Mouse (Mus musculus) forebrain, embryonic 15.5 days (tissue): ENCODE measurements at regions not wholly inside any gene's neighbourhood (a gene's known extent, or its start where the extent isn't known, plus 50 kb on each side); places are given as distances from the start of the nearest gene placed in this dataset.

Source experiments
- ATAC-seq: fragments of 200-750 bp; cut with Nextera tagmentation; replicated peaks from 2 replicates; pipeline ENCODE4 v1.8.0; 2017; ENCODE audit warnings: mild to moderate bottlenecking, moderate TSS enrichment, moderate library complexity
- H3K27ac ChIP-seq: fragments of 300-500 bp; sonication (generic); replicated peaks from 2 replicates; pipeline ENCODE4 v1.5.1; 2015; ENCODE audit warnings: mild to moderate bottlenecking, inconsistent platforms
- H3K27me3 ChIP-seq: fragments of 300-500 bp; sonication (generic); 2 replicates; pipeline ENCODE4 v1.6.1; 2015; ENCODE audit warnings: inconsistent platforms
- H3K36me3 ChIP-seq: fragments of 300-500 bp; sonication (generic); 2 replicates; pipeline ENCODE4 v1.6.1; 2015; ENCODE audit warnings: mild to moderate bottlenecking, inconsistent platforms
- H3K4me1 ChIP-seq: fragments of 300-500 bp; sonication (generic); 2 replicates; pipeline ENCODE4 v1.6.1; 2015; ENCODE audit warnings: inconsistent platforms
- H3K4me2 ChIP-seq: fragments of 300-500 bp; sonication (generic); replicated peaks from 2 replicates; pipeline ENCODE4 v1.6.1; 2015; ENCODE audit warnings: mild to moderate bottlenecking, inconsistent platforms
- H3K4me3 ChIP-seq: fragments of 300-500 bp; sonication (generic); 2 replicates; pipeline ENCODE4 v1.5.1; 2015; ENCODE audit warnings: mild to moderate bottlenecking, inconsistent platforms
- H3K9ac ChIP-seq: fragments of 300-500 bp; sonication (generic); replicated peaks from 2 replicates; pipeline ENCODE4 v1.6.1; 2015; ENCODE audit warnings: mild to moderate bottlenecking, inconsistent platforms
- H3K9me3 ChIP-seq: fragments of 300-500 bp; sonication (generic); 2 replicates; pipeline ENCODE4 v1.6.1; 2016; ENCODE audit warnings: inconsistent platforms
- WGBS: fragments of 180-500 bp; shearing (Covaris S2); methylation state at CpG from one replicate; pipeline ENCODE4 v1.1.7; 2015; ENCODE audit warnings: mixed read lengths; 5-methylcytosine and 5-hydroxymethylcytosine counted together

- no peak overlapping the region for H3K9ac ChIP-seq
- H3K4me2 ChIP-seq = no peak overlapping the region
- ATAC-seq = no peak
- H3K27me3 ChIP-seq = no peaks in the 10 kb centered on the region
- 61% methylated on average over 4 of the region's 4 CpGs for WGBS
- no peaks in the 10 kb centered on the region for H3K9me3 ChIP-seq
- no peak overlapping the region for H3K4me3 ChIP-seq
- H3K27ac ChIP-seq = no peak overlapping the region
- H3K36me3 ChIP-seq = no peaks in the 10 kb centered on the region
- no peaks in the 10 kb centered on the region for H3K4me1 ChIP-seq
Observed at GRCm38 (mm10) chr13:28898900-28899299, 54.6 kb downstream of the Sox4 start.

GRCm38 (mm10) chr13:28892896-28893295 lies 60.6 kb downstream of the Sox4 start:
- no peaks in the 10 kb centered on the region for H3K36me3 ChIP-seq
- H3K27me3 ChIP-seq = no peaks in the 10 kb centered on the region
- H3K4me2 ChIP-seq = no peak overlapping the region
- no peaks in the 10 kb centered on the region for H3K4me1 ChIP-seq
- no peak for ATAC-seq
- H3K9ac ChIP-seq = no peak overlapping the region
- no peak overlapping the region for H3K27ac ChIP-seq
- 92% methylated on average over 6 of the region's 6 CpGs for WGBS
- H3K9me3 ChIP-seq = no peaks in the 10 kb centered on the region
- no peak overlapping the region for H3K4me3 ChIP-seq

- no peak for ATAC-seq
- 13% methylated on average over 13 of the region's 13 CpGs for WGBS
Observed at GRCm38 (mm10) chr13:28887098-28887497, 66.4 kb downstream of the Sox4 start.

GRCm38 (mm10) chr13:28886691-28887090 lies 66.8 kb downstream of the Sox4 start:
- H3K27ac ChIP-seq = no peak overlapping the region
- no peaks in the 10 kb centered on the region for H3K27me3 ChIP-seq
- no peak overlapping the region for H3K9ac ChIP-seq
- no peak overlapping the region for H3K4me3 ChIP-seq
- no peak for ATAC-seq
- H3K4me1 ChIP-seq = peaks cover 29% of the 10 kb centered on the region
- peak overlapping the region; percentile 25; the same call in 1 of the 2 replicates for H3K4me2 ChIP-seq
- no peaks in the 10 kb centered on the region for H3K9me3 ChIP-seq
- no peaks in the 10 kb centered on the region for H3K36me3 ChIP-seq
- WGBS = 16% methylated on average over 11 of the region's 11 CpGs

More at GRCm38 (mm10) chr13:28887098-28887497, 66.4 kb downstream of the Sox4 start:
- no peaks in the 10 kb centered on the region for H3K9me3 ChIP-seq
- no peaks in the 10 kb centered on the region for H3K27me3 ChIP-seq
- H3K36me3 ChIP-seq = no peaks in the 10 kb centered on the region
- peaks cover 25% of the 10 kb centered on the region for H3K4me1 ChIP-seq
- H3K4me2 ChIP-seq = peak overlapping the region; percentile 25; the same call in 1 of the 2 replicates
- no peak overlapping the region for H3K27ac ChIP-seq
- H3K4me3 ChIP-seq = no peak overlapping the region
- no peak overlapping the region for H3K9ac ChIP-seq

GRCm38 (mm10) chr13:28885083-28886037 lies 68.2 kb downstream of the Sox4 start:
- WGBS = under 1% methylated on average over 29 of the region's 30 CpGs
- peak overlapping the region; percentile 42; the same call in 1 of the 2 replicates for H3K27ac ChIP-seq

GRCm38 (mm10) chr13:28884191-28884820 lies 69.2 kb downstream of the Sox4 start:
- Histone ChIP-seq H3K4me2 (peak overlapping the region; percentile 67), H3K36me3 (no peaks in the 10 kb centered on the region), H3K4me3 (peak overlapping the region; percentile 79), H3K9me3 (no peaks in the 10 kb centered on the region), H3K27ac (peak overlapping the region; percentile 42), H3K27me3 (no peaks in the 10 kb centered on the region), H3K4me1 (peaks cover 52% of the 10 kb centered on the region), H3K9ac (peak overlapping the region; percentile 72)
- ATAC-seq = peak; percentile 27
- under 1% methylated on average over 26 of the region's 26 CpGs for WGBS

More at GRCm38 (mm10) chr13:28885083-28886037, 68.2 kb downstream of the Sox4 start:
- Histone ChIP-seq H3K9ac (peak overlapping the region; percentile 72), H3K9me3 (no peaks in the 10 kb centered on the region), H3K4me3 (peak overlapping the region; percentile 79), H3K4me1 (peaks cover 41% of the 10 kb centered on the region), H3K4me2 (peak overlapping the region; percentile 67), H3K27me3 (no peaks in the 10 kb centered on the region), H3K36me3 (no peaks in the 10 kb centered on the region)
- peak; percentile 72 for ATAC-seq

- Histone ChIP-seq H3K4me3 (peak overlapping the region; percentile 79), H3K4me2 (peak overlapping the region; percentile 67), H3K9me3 (no peaks in the 10 kb centered on the region), H3K27ac (no peak overlapping the region), H3K4me1 (peaks cover 61% of the 10 kb centered on the region), H3K36me3 (no peaks in the 10 kb centered on the region), H3K27me3 (no peaks in the 10 kb centered on the region), H3K9ac (peak overlapping the region; percentile 72)
- 27% methylated on average over 8 of the region's 8 CpGs for WGBS
- ATAC-seq = no peak
Observed at GRCm38 (mm10) chr13:28883398-28883797, 70.1 kb downstream of the Sox4 start.

- 61% methylated on average over 6 of the region's 6 CpGs for WGBS
- Histone ChIP-seq H3K27ac (no peak overlapping the region), H3K4me1 (peaks cover 79% of the 10 kb centered on the region), H3K36me3 (no peaks in the 10 kb centered on the region), H3K4me2 (peak overlapping the region; percentile 67), H3K27me3 (no peaks in the 10 kb centered on the region), H3K9ac (peak overlapping the region; percentile 33; the same call in 1 of the 2 replicates), H3K9me3 (no peaks in the 10 kb centered on the region), H3K4me3 (peak overlapping the region; percentile 79)
- ATAC-seq = no peak
Observed at GRCm38 (mm10) chr13:28880888-28881287, 72.6 kb downstream of the Sox4 start.

GRCm38 (mm10) chr13:28878692-28879091 lies 74.8 kb downstream of the Sox4 start:
- Histone ChIP-seq H3K4me2 (peak overlapping the region; percentile 67; the same call in 1 of the 2 replicates), H3K9me3 (no peaks in the 10 kb centered on the region), H3K9ac (no peak overlapping the region), H3K4me1 (peaks cover 88% of the 10 kb centered on the region), H3K27ac (no peak overlapping the region), H3K4me3 (no peak overlapping the region), H3K36me3 (no peaks in the 10 kb centered on the region), H3K27me3 (no peaks in the 10 kb centered on the region)
- 92% methylated on average over 3 of the region's 3 CpGs for WGBS
- no peak for ATAC-seq

GRCm38 (mm10) chr13:28876771-28877170 lies 76.7 kb downstream of the Sox4 start:
- no peaks in the 10 kb centered on the region for H3K36me3 ChIP-seq
- H3K27ac ChIP-seq = no peak overlapping the region
- WGBS = 61% methylated on average over 4 of the region's 4 CpGs
- H3K4me3 ChIP-seq = no peak overlapping the region
- H3K4me2 ChIP-seq = no peak overlapping the region
- no peaks in the 10 kb centered on the region for H3K27me3 ChIP-seq
- peaks cover 71% of the 10 kb centered on the region for H3K4me1 ChIP-seq
- no peaks in the 10 kb centered on the region for H3K9me3 ChIP-seq
- no peak for ATAC-seq
- no peak overlapping the region for H3K9ac ChIP-seq

- no peaks in the 10 kb centered on the region for H3K9me3 ChIP-seq
- no peaks in the 10 kb centered on the region; the same call in 1 of the 2 replicates for H3K36me3 ChIP-seq
- H3K4me2 ChIP-seq = no peak overlapping the region
- no peaks in the 10 kb centered on the region for H3K27me3 ChIP-seq
- H3K4me3 ChIP-seq = no peak overlapping the region
- no peak for ATAC-seq
- H3K27ac ChIP-seq = no peak overlapping the region
- 96% methylated on average over 4 of the region's 4 CpGs for WGBS
- no peak overlapping the region for H3K9ac ChIP-seq
- H3K4me1 ChIP-seq = peaks cover 19% of the 10 kb centered on the region
Observed at GRCm38 (mm10) chr13:28870681-28871080, 82.8 kb downstream of the Sox4 start.

GRCm38 (mm10) chr13:28867210-28867609 lies 86.3 kb downstream of the Sox4 start:
- 82% methylated on average over 5 of the region's 5 CpGs for WGBS
- H3K36me3 ChIP-seq = peaks cover 14% of the 10 kb centered on the region; the same call in 1 of the 2 replicates
- no peaks in the 10 kb centered on the region for H3K27me3 ChIP-seq
- H3K4me3 ChIP-seq = no peak overlapping the region
- H3K27ac ChIP-seq = no peak overlapping the region
- no peak for ATAC-seq
- no peak overlapping the region for H3K4me2 ChIP-seq
- no peaks in the 10 kb centered on the region for H3K9me3 ChIP-seq
- H3K9ac ChIP-seq = no peak overlapping the region
- peaks cover 7% of the 10 kb centered on the region; the same call in 1 of the 2 replicates for H3K4me1 ChIP-seq
